Mouse (Mus musculus): ENCODE measurements around the gene D430041D05Rik. TPM values are rescaled to one million over a fixed set of nuclear protein-coding genes. Genes with fewer than 3 reads are reported as not detected.

D430041D05Rik gene
- polyA plus RNA-seq, 1 experiment from 2014 or later, result 0.06 TPM

DNA sequence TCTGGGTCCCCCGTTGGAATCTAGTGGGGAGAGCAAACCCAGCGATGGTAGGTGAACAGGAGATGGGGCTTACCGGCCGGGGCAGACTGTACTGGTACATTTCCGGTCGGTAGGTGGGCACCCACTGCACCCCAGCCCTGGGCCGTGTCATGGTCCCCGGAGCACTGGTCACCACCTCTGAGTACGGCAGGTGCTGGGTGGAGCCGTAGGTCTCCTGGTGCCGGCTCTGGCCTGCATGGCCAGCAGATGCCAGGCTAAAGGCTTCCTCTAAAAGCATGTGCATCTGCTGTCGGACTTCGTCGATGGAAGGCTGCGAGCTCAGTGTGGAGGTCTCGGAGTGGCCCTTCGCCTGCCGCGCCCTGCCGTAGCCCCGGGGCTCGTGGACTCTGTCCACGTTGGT, 243.0 kb downstream of the D430041D05Rik start:
- no peaks in the 10 kb centered on the region for H3K27me3 ChIP-seq (ENCODE audit: control insufficient read depth, insufficient read depth, low read length)
- no peak overlapping the region for H3K4me3 ChIP-seq (ENCODE audit: low read depth, low read length)
- DNase-seq (ENCODE audit: low spot score) (no peak), ATAC-seq (ENCODE audit: low FRiP score, low TSS enrichment) (no peak)
- 95% methylated on average over 23 of the region's 23 CpGs for WGBS
- TF ChIP-seq EP300 (optimal IDR thresholded peaks at IDR 0.05) (no peak), CTCF (IDR thresholded peaks at IDR 0.05; ENCODE audit: low read depth) (no peak)
- H3K4me1 ChIP-seq (replicated peaks; ENCODE audit: control insufficient read depth, insufficient read depth), result no peaks in the 10 kb centered on the region
- no peak overlapping the region for H3K9ac ChIP-seq (ENCODE audit: low read length)
- no peaks in the 10 kb centered on the region for H3K9me3 ChIP-seq (ENCODE audit: control insufficient read depth, low read length)
- no peak overlapping the region for H3K27ac ChIP-seq (replicated peaks)
- H3K4me2 ChIP-seq (replicated peaks; ENCODE audit: low read depth), result no peak overlapping the region
- no peaks in the 10 kb centered on the region for H3K36me3 ChIP-seq (ENCODE audit: control insufficient read depth, insufficient read depth, low read length)

DNA sequence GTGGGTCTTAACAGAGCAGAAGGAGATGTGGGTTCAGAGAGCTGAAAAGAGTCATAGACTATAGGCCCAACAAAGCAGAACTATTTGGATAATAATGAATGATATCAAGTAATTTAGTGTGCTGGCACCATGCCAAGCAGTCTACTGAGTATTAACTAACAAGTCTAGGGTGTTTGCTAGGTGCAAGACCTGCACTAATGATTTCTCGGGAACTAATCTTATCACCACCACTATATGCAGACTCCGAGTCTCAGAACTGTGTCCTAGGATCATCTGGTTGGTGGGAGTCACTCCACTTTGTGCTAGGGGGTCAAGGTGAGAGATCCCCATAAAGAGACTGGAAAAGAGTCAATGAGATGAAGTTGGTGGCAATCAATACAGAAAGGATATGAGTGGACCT, 245.2 kb downstream of the D430041D05Rik start:
- H3K4me3 ChIP-seq (ENCODE audit: low read depth, low read length), result no peak overlapping the region
- no peak overlapping the region for H3K27ac ChIP-seq (replicated peaks)
- ATAC-seq (ENCODE audit: low FRiP score, low TSS enrichment) (peak; percentile 67), DNase-seq (ENCODE audit: low spot score) (peak; percentile 38)
- no peak overlapping the region for H3K4me2 ChIP-seq (replicated peaks; ENCODE audit: low read depth)
- no peaks in the 10 kb centered on the region for H3K27me3 ChIP-seq (ENCODE audit: control insufficient read depth, insufficient read depth, low read length)
- H3K9me3 ChIP-seq (ENCODE audit: control insufficient read depth, low read length), result no peaks in the 10 kb centered on the region
- WGBS, result 70% methylated on average over 2 of the region's 2 CpGs
- H3K36me3 ChIP-seq (ENCODE audit: control insufficient read depth, insufficient read depth, low read length), result no peaks in the 10 kb centered on the region
- H3K9ac ChIP-seq (ENCODE audit: low read length), result no peak overlapping the region
- TF ChIP-seq EP300 (optimal IDR thresholded peaks at IDR 0.05) (no peak), CTCF (IDR thresholded peaks at IDR 0.05; ENCODE audit: low read depth) (no peak)
- H3K4me1 ChIP-seq (replicated peaks; ENCODE audit: control insufficient read depth, insufficient read depth), result no peaks in the 10 kb centered on the region

DNA sequence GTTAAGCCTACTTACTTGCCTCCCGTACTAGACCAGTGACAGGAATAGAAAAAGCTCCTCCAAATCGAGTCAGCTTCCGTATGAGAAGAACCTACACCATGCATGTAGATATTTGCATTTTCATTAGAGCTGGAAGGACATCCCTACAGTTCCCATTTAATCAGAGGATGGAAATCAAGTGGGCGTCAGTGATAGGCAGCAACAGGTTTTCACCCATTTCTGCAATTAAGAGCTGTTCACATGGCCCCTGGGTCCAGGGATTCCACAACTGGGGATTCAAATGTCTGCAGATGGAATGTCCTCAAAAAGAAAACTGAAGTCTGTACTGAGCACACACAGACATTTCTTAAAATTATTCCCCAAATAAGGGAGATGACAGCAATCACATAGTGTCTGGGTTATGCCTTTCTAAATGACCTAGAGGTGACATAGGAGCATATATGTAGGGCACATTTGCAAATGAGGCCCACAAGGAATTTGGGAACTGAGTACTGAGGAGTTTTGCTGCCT, 246.8 kb downstream of the D430041D05Rik start:
- Histone ChIP-seq H3K9ac (ENCODE audit: low read length) (no peak overlapping the region), H3K4me1 (replicated peaks; ENCODE audit: control insufficient read depth, insufficient read depth) (no peaks in the 10 kb centered on the region), H3K4me2 (replicated peaks; ENCODE audit: low read depth) (no peak overlapping the region), H3K4me3 (ENCODE audit: low read depth, low read length) (no peak overlapping the region), H3K36me3 (ENCODE audit: control insufficient read depth, insufficient read depth, low read length) (no peaks in the 10 kb centered on the region), H3K27me3 (ENCODE audit: control insufficient read depth, insufficient read depth, low read length) (no peaks in the 10 kb centered on the region), H3K9me3 (ENCODE audit: control insufficient read depth, low read length) (no peaks in the 10 kb centered on the region), H3K27ac (replicated peaks) (no peak overlapping the region)
- TF ChIP-seq CTCF (IDR thresholded peaks at IDR 0.05; ENCODE audit: low read depth) (no peak), EP300 (optimal IDR thresholded peaks at IDR 0.05) (no peak)
- WGBS, result 88% methylated on average over 4 of the region's 4 CpGs
- ATAC-seq (ENCODE audit: low FRiP score, low TSS enrichment) (no peak), DNase-seq (ENCODE audit: low spot score) (no peak)

DNA sequence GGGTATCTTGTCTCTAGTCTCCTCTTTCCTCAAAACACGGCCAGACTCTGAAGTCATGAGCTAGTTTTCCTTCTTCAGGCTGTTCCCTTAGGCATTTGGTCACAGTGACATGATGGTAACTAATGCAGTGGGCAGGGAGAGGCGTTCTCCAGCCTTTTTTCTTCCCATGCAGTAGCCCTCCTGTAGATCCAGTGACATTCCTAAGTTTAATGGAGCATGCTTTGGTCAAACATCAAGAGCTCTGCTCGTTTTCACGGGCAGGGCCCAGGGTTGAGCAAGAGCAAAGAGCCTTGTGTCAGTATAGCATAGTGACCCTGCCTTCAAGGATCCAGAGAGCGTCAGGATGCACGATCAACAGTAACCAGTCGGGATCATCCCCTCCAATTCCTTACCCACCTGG, 247.4 kb downstream of the D430041D05Rik start:
- DNase-seq (ENCODE audit: low spot score), result no peak
- TF ChIP-seq CTCF (IDR thresholded peaks at IDR 0.05; ENCODE audit: low read depth) (no peak), EP300 (optimal IDR thresholded peaks at IDR 0.05) (no peak)

DNA sequence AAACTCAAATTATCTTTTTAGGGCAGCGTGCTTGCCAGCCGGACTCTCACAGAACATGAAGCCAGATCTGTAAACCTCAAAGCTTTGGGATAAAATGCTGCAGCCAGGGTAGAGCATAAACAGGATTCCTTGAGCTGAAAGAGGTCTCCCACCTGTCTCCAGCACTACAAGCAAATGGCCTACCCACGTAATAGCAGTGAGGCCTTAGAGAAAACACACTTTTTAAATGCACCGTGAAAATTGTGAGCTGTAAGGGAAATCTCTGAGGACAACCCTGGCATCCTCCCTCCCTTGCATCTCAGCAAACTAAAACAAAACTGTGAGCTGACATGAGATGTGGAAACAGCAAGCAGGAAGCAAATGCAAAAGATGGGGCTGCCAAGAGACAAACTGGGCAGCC, 253.0 kb downstream of the D430041D05Rik start:
- H3K27ac ChIP-seq (replicated peaks), result no peak overlapping the region
- TF ChIP-seq EP300 (optimal IDR thresholded peaks at IDR 0.05) (no peak), CTCF (IDR thresholded peaks at IDR 0.05; ENCODE audit: low read depth) (no peak)
- H3K36me3 ChIP-seq (ENCODE audit: control insufficient read depth, insufficient read depth, low read length), result no peaks in the 10 kb centered on the region
- H3K4me2 ChIP-seq (replicated peaks; ENCODE audit: low read depth), result no peak overlapping the region
- H3K27me3 ChIP-seq (ENCODE audit: control insufficient read depth, insufficient read depth, low read length), result no peaks in the 10 kb centered on the region
- no peaks in the 10 kb centered on the region for H3K9me3 ChIP-seq (ENCODE audit: control insufficient read depth, low read length)
- 58% methylated on average over 4 of the region's 4 CpGs for WGBS
- H3K9ac ChIP-seq (ENCODE audit: low read length), result no peak overlapping the region
- no peak overlapping the region for H3K4me3 ChIP-seq (ENCODE audit: low read depth, low read length)
- DNase-seq (ENCODE audit: low spot score) (no peak), ATAC-seq (ENCODE audit: low FRiP score, low TSS enrichment) (no peak)
- H3K4me1 ChIP-seq (replicated peaks; ENCODE audit: control insufficient read depth, insufficient read depth), result no peaks in the 10 kb centered on the region

More for the DNA sequence above, 247.4 kb downstream of the D430041D05Rik start:
- Histone ChIP-seq H3K4me1 (replicated peaks; ENCODE audit: control insufficient read depth, insufficient read depth) (no peaks in the 10 kb centered on the region), H3K4me2 (replicated peaks; ENCODE audit: low read depth) (no peak overlapping the region), H3K9ac (ENCODE audit: low read length) (no peak overlapping the region), H3K27me3 (ENCODE audit: control insufficient read depth, insufficient read depth, low read length) (no peaks in the 10 kb centered on the region), H3K27ac (replicated peaks) (no peak overlapping the region), H3K9me3 (ENCODE audit: control insufficient read depth, low read length) (no peaks in the 10 kb centered on the region), H3K36me3 (ENCODE audit: control insufficient read depth, insufficient read depth, low read length) (no peaks in the 10 kb centered on the region), H3K4me3 (ENCODE audit: low read depth, low read length) (no peak overlapping the region)
- no peak for ATAC-seq (ENCODE audit: low FRiP score, low TSS enrichment)
- WGBS, result 77% methylated on average over 7 of the region's 7 CpGs

DNA sequence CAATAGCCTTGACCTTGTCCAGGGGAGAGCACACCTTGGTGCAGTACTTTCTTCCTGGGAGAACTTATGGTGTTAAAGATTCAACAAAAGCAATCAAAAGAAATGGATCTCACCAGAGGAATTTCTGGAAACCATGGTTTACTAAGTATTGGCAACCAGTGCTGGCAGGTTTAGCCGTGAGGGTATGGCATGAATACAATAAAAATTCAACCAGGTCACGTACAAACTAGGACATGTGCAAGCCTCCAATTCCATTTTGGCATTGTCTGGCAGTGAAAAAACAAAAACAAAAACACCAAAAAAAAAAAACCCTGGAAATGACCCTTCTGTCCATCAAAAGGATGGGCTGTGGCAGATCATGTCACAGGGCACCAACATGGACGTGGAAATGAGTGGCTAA, 256.9 kb downstream of the D430041D05Rik start:
- 86% methylated on average over 3 of the region's 3 CpGs for WGBS
- no peak overlapping the region for H3K9ac ChIP-seq (ENCODE audit: low read length)
- no peaks in the 10 kb centered on the region for H3K9me3 ChIP-seq (ENCODE audit: control insufficient read depth, low read length)
- DNase-seq (ENCODE audit: low spot score) (no peak), ATAC-seq (ENCODE audit: low FRiP score, low TSS enrichment) (no peak)
- H3K36me3 ChIP-seq (ENCODE audit: control insufficient read depth, insufficient read depth, low read length), result no peaks in the 10 kb centered on the region
- no peak overlapping the region for H3K4me2 ChIP-seq (replicated peaks; ENCODE audit: low read depth)
- no peak overlapping the region for H3K27ac ChIP-seq (replicated peaks)
- H3K4me3 ChIP-seq (ENCODE audit: low read depth, low read length), result no peak overlapping the region
- H3K27me3 ChIP-seq (ENCODE audit: control insufficient read depth, insufficient read depth, low read length), result no peaks in the 10 kb centered on the region
- no peaks in the 10 kb centered on the region for H3K4me1 ChIP-seq (replicated peaks; ENCODE audit: control insufficient read depth, insufficient read depth)
- TF ChIP-seq EP300 (optimal IDR thresholded peaks at IDR 0.05) (no peak), CTCF (IDR thresholded peaks at IDR 0.05; ENCODE audit: low read depth) (no peak)
